Mouse (Mus musculus) bone marrow, adult 2 months (tissue): Measurements from ENCODE around the gene Maml2.

Source experiments
- CTCF ChIP-seq: fragments of 200-500 bp; IDR thresholded peaks from 2 replicates; pipeline ENCODE4 v1.5.1; 2011; ENCODE audit warnings: low read length, control low read depth; ENCODE audit not compliant: control insufficient read depth, insufficient read depth
- POLR2A ChIP-seq: fragments of 200-500 bp; IDR thresholded peaks from 2 replicates; pipeline ENCODE4 v1.6.1; 2011; ENCODE audit warnings: low read depth, mild to moderate bottlenecking, control low read depth, low read length, borderline replicate concordance; ENCODE audit not compliant: control insufficient read depth

- TF ChIP-seq POLR2A = no peak
- no peak for TF ChIP-seq CTCF
Observed at GRCm38 (mm10) chr9:13684327-13684934, 386.7 kb downstream of the Maml2 start.
